Mouse (Mus musculus): ENCODE data around the gene Utp18. TPM values are rescaled to one million over a fixed set of nuclear protein-coding genes. Genes with fewer than 3 reads are reported as not detected.

Utp18 gene
- total and polyA plus RNA-seq, 3 experiments: 63.4 to 111 TPM; not detected in 1

GRCm38 (mm10) chr11:93822261-93822660 is 63.3 kb downstream of the Utp18 start:
- Histone ChIP-seq H3K36me3 (ENCODE audit: control insufficient read depth in 1 of 2, insufficient read depth in 2 of 2, low read length in 2 of 2) (no peaks in the 10 kb centered on the region), H3K27me3 (ENCODE audit: control insufficient read depth in 1 of 2, insufficient read depth in 2 of 2, low read length in 2 of 2) (no peaks in the 10 kb centered on the region), H3K9me3 (replicated peaks; ENCODE audit: insufficient read depth, low read length) (no peaks in the 10 kb centered on the region), H3K79me2 (ENCODE audit: control insufficient read depth, insufficient read depth, low read length, poor library complexity) (no peaks in the 10 kb centered on the region), H3K4me1 (ENCODE audit: control insufficient read depth in 1 of 2, insufficient read depth in 2 of 2, low read length in 2 of 2) (no peaks in the 10 kb centered on the region; a peak in 1 of 4 replicates), H3K4me3 (ENCODE audit: control insufficient read depth in 1 of 2, insufficient read depth in 1 of 2, low read depth in 2 of 2, low read length in 2 of 2) (no peak overlapping the region), H3K27ac (ENCODE audit: control insufficient read depth, low read depth, low read length) (no peak overlapping the region), H3K9ac (ENCODE audit: control insufficient read depth, low read depth, low read length, poor library complexity, severe bottlenecking) (no peak overlapping the region)
- DNase-seq (ENCODE audit: low read depth, low spot score): no peak
- TF ChIP-seq MYB (IDR thresholded peaks at IDR 0.05; ENCODE audit: low read depth, low read length): no peak
- TF ChIP-seq USF2 (IDR thresholded peaks at IDR 0.05; ENCODE audit: borderline replicate concordance in 1 of 2, insufficient read depth in 1 of 2, low read depth in 1 of 2, low read length in 2 of 2): no peak
- no peak for TF ChIP-seq SIN3A (IDR thresholded peaks at IDR 0.05; ENCODE audit: low read length)
- TF ChIP-seq MYC (IDR thresholded peaks at IDR 0.05; ENCODE audit: low read depth, low read length): no peak
- no peak for TF ChIP-seq SMC3 (IDR thresholded peaks at IDR 0.05; ENCODE audit: low read depth, low read length)
- no peak for TF ChIP-seq MAFK (IDR thresholded peaks at IDR 0.05; ENCODE audit: borderline replicate concordance, low read depth, low read length)
- no peak for TF ChIP-seq POLR2AphosphoS2 (IDR thresholded peaks at IDR 0.05; ENCODE audit: low read length)
- TF ChIP-seq CHD2 (IDR thresholded peaks at IDR 0.05; ENCODE audit: low read length): no peak
- TF ChIP-seq POLR2AphosphoS5 (IDR thresholded peaks at IDR 0.05; ENCODE audit: borderline replicate concordance, low read depth, low read length): no peak
- no peak for TF ChIP-seq POLR2A (IDR thresholded peaks at IDR 0.05; ENCODE audit: control insufficient read depth in 1 of 2, insufficient read depth in 1 of 2, low read depth in 1 of 2, low read length in 2 of 2, poor library complexity in 1 of 2)
- TF ChIP-seq ETS1 (IDR thresholded peaks at IDR 0.05; ENCODE audit: low read depth, low read length): no peak
- no peak for TF ChIP-seq ZC3H11A (IDR thresholded peaks at IDR 0.05; ENCODE audit: low read depth, low read length)
- TF ChIP-seq MXI1 (IDR thresholded peaks at IDR 0.05; ENCODE audit: low read depth, low read length): no peak

- Histone ChIP-seq H3K4me3 (ENCODE audit: control insufficient read depth in 1 of 2, insufficient read depth in 1 of 2, low read depth in 2 of 2, low read length in 2 of 2) (no peak overlapping the region), H3K36me3 (ENCODE audit: control insufficient read depth in 1 of 2, insufficient read depth in 2 of 2, low read length in 2 of 2) (no peaks in the 10 kb centered on the region), H3K27ac (ENCODE audit: control insufficient read depth, low read depth, low read length) (no peak overlapping the region), H3K4me1 (ENCODE audit: control insufficient read depth in 1 of 2, insufficient read depth in 2 of 2, low read length in 2 of 2) (no peaks in the 10 kb centered on the region; a peak in 1 of 4 replicates), H3K9ac (ENCODE audit: control insufficient read depth, low read depth, low read length, poor library complexity, severe bottlenecking) (no peak overlapping the region), H3K27me3 (ENCODE audit: control insufficient read depth in 1 of 2, insufficient read depth in 2 of 2, low read length in 2 of 2) (no peaks in the 10 kb centered on the region), H3K9me3 (replicated peaks; ENCODE audit: insufficient read depth, low read length) (no peaks in the 10 kb centered on the region), H3K79me2 (ENCODE audit: control insufficient read depth, insufficient read depth, low read length, poor library complexity) (no peaks in the 10 kb centered on the region)
- peak; percentile 62 for DNase-seq (ENCODE audit: low read depth, low spot score)
- TF ChIP-seq ETS1 (IDR thresholded peaks at IDR 0.05; ENCODE audit: low read depth, low read length): no peak
- TF ChIP-seq MAFK (IDR thresholded peaks at IDR 0.05; ENCODE audit: borderline replicate concordance, low read depth, low read length): no peak
- no peak for TF ChIP-seq HCFC1 (IDR thresholded peaks at IDR 0.05; ENCODE audit: low read depth, low read length)
- TF ChIP-seq EP300 (IDR thresholded peaks at IDR 0.05; ENCODE audit: low read depth in 1 of 2, low read length in 2 of 2): no peak
- no peak for TF ChIP-seq BHLHE40 (IDR thresholded peaks at IDR 0.05; ENCODE audit: borderline replicate concordance, low read depth, low read length)
These were observed 64.0 kb downstream of the Utp18 start for GRCm38 (mm10) chr11:93821533-93821932.
